Mouse (Mus musculus) thymus, adult 2 months (tissue): ENCODE measurements around the gene Ddb1. TPM values are rescaled to one million over a fixed set of nuclear protein-coding genes. Genes with fewer than 3 reads are reported as not detected.
"Not testable (repeated sequence)": the region's sequence is repeated elsewhere in the genome, so short reads cannot be mapped to it uniquely, and the experiment has no call there.

Experiments used
- DNase-seq: peaks from one replicate; pipeline ENCODE4 v3.0.0; 2021
- H3K27ac ChIP-seq: fragments of 200-500 bp; 2 replicates; pipeline ENCODE4 v1.5.1; 2012; ENCODE audit warnings: low read length, control low read depth; ENCODE audit not compliant: control insufficient read depth, insufficient read depth
- H3K27me3 ChIP-seq: fragments of 200-500 bp; 2 replicates; pipeline ENCODE4 v1.6.1; 2012; ENCODE audit warnings: mild to moderate bottlenecking, low read length, moderate library complexity, mixed read lengths; ENCODE audit not compliant: control insufficient read depth, insufficient read depth
- H3K36me3 ChIP-seq: fragments of 200-500 bp; 2 replicates; pipeline ENCODE4 v1.6.1; 2012; ENCODE audit warnings: mild to moderate bottlenecking, low read length, moderate library complexity; ENCODE audit not compliant: control insufficient read depth, insufficient read depth
- H3K4me1 ChIP-seq: fragments of 200-500 bp; replicated peaks from 2 replicates; pipeline ENCODE4 v1.6.1; 2012; ENCODE audit warnings: low read length; ENCODE audit not compliant: control insufficient read depth, insufficient read depth
- H3K4me3 ChIP-seq: fragments of 200-500 bp; 2 replicates; pipeline ENCODE4 v1.5.1; 2012; ENCODE audit warnings: mild to moderate bottlenecking, low read length, control low read depth, moderate library complexity; ENCODE audit not compliant: control insufficient read depth, insufficient read depth
- CTCF ChIP-seq: fragments of 200-500 bp; IDR thresholded peaks from 2 replicates; pipeline ENCODE4 v1.5.1; 2012; ENCODE audit warnings: mild to moderate bottlenecking, control low read depth, low read length, moderate library complexity, borderline replicate concordance; ENCODE audit not compliant: control insufficient read depth, poor library complexity, insufficient read depth; ENCODE audit errors: extremely low read depth
- POLR2A ChIP-seq: fragments of 200-500 bp; IDR thresholded peaks from 2 replicates; pipeline ENCODE4 v1.6.1; 2012; ENCODE audit warnings: mild to moderate bottlenecking, low read length, control low read depth, moderate library complexity; ENCODE audit not compliant: control insufficient read depth, poor library complexity, insufficient read depth; ENCODE audit errors: extremely low read depth
- WGBS: fragments of 180-500 bp; shearing (Covaris S2); methylation state at CpG from one replicate; pipeline ENCODE4 v1.1.7; 2018; 5-methylcytosine and 5-hydroxymethylcytosine counted together
- polyA plus RNA-seq: library from polyadenylated mRNA; depleted of rRNA; stranded (reverse); fragments of >200 nt; gene quantifications from 2 replicates; pipeline ENCODE4 v1.2.3, GENCODE M21; 2012; rRNA removed

Ddb1 gene
- polyA plus RNA-seq = 154 and 156 TPM in 2 replicates

DNA sequence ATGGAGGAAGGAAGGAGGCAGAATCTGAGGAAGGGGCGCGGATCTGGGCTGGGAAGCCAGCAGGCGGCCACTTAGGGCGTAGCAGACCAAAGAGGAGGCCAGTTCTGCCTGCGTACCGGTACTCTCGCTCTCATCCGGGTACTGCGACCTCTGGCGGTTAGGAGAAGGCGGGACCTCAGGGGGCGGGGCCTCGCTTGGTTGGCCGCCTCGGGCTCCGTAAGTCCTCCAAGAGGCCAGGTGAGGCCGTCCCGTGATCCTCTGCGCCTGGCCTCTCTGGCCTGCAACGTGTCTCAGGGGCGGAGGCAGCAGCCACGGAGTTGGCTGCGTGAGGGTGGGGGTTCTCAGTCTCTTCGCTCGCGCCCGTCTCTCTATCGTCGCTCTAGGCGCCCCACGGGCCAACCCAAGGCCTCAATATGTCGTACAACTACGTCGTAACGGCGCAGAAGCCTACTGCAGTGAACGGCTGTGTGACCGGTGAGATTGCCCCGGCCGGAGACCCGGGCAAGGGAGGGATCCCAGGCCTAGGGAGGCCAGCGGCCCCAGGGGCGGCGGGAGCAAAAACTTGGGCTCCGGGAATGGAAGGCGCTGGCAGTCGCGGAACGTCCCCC lies at the start of gene Ddb1, which contains the start of gene Tkfc:
Gene Ddb1 (plus strand): TSS at position 35 of the 608 bp plus-strand sequence.
Gene Tkfc (minus strand): TSS at position 362 of the 608 bp plus-strand sequence.
- DNase-seq = peak; percentile 99
- peaks cover 26% of the 10 kb centered on the region for H3K4me1 ChIP-seq
- under 1% methylated on average over 49 of the region's 49 CpGs for WGBS
- H3K4me3 ChIP-seq = peak within 1 kb of the TSS; percentile 83
- peak within 1 kb of the TSS; percentile 75 for H3K27ac ChIP-seq
- no peaks in the 10 kb centered on the region for H3K27me3 ChIP-seq
- peak; percentile 61 for TF ChIP-seq CTCF
- peak; percentile 94 for TF ChIP-seq POLR2A
- peaks cover 28% of the 10 kb centered on the region for H3K36me3 ChIP-seq

DNA sequence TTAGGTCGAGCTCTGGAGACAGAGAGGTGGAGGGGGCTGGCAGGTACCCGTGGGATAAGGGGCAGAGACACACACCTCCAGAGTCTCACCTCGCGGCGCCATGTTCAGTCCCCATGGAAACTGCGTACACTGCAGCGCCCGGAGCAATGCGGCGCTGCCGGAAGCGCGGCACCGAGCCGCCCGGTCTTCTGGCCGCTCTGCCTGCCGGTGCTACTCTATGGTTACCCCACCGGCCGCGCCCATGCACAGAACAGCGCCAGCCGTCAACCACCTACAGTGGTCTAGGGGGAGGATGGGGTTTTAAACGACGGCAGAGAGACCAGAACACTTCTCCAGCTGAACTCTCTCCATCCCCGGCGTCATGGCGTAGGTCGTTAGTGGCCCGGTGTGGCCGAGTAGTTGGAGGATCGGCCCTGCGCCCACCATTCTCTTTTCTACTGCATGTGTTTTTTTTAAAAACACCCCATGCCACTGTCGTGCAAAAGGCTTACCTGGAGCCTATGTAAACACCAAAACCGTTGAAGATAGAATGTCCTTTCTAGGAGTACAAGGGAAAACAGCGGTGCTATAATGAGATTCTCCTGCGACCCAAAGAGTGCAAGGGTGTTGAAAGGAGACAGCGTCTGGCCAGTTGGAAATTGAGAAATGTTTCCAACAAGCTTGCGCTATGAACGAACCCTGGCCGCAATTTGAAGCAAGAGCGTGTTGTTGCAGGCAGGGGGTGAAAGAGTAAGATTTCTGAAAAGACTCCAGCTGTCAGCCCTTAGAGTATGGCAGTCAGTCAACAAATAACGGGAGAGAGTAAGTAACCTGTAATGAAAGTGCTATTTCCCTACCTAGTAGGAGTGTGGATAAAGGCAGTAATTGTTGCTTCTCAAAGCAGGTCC lies 49.3 kb upstream of the Ddb1 start, which contains the start of gene Tmem216:
Gene Tmem216 (minus strand): TSS at position 615 of the 887 bp plus-strand sequence.
- TF ChIP-seq CTCF (0 out of 2 replicates have a peak, but pooled peaks have one; percentile 2), POLR2A (peak; percentile 74; the same call in 1 of the 2 replicates)
- peak; percentile 89 for DNase-seq
- no peaks in the 10 kb centered on the region for H3K27me3 ChIP-seq
- peak within 1 kb of the TSS; percentile 74 for H3K4me3 ChIP-seq
- H3K27ac ChIP-seq = peak within 1 kb of the TSS; percentile 71
- H3K4me1 ChIP-seq = peaks cover 6% of the 10 kb centered on the region
- no peaks in the 10 kb centered on the region for H3K36me3 ChIP-seq
- 3% methylated on average over 43 of the region's 43 CpGs for WGBS

DNA sequence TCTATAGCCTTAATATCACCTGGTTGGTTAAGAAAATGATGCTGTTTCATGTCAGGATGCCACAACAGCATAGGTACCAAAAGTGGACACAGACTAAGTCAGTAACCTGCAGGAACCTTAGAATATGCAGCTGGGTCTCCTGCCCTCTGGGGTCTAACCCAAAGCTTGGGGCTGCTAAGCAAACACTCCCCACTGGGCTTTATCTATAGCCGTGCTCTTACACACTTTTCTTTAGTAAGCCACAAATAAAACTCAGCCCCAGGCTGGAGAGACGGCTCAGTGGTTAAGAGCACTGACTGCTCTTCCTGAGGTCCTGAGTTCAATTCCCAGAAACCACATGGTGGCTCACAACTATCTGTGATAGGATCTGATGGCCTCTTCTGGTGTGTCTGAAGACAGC lies 48.1 kb upstream of the Ddb1 start:
- WGBS = 84% methylated on average over 2 of the region's 2 CpGs

GRCm38 (mm10) chr19:10557430-10557829 lies 47.7 kb upstream of the Ddb1 start:
- H3K27me3 ChIP-seq = no peaks in the 10 kb centered on the region
- TF ChIP-seq CTCF (no peak), POLR2A (no peak)
- no peak for DNase-seq
- WGBS = 94% methylated on average over 2 of the region's 2 CpGs
- H3K4me1 ChIP-seq = peaks cover 6% of the 10 kb centered on the region
- H3K4me3 ChIP-seq = no peak overlapping the region
- H3K27ac ChIP-seq = no peak overlapping the region
- no peaks in the 10 kb centered on the region for H3K36me3 ChIP-seq

More for the DNA sequence above, 48.1 kb upstream of the Ddb1 start:
- no peak for DNase-seq
- no peak overlapping the region for H3K4me3 ChIP-seq
- no peaks in the 10 kb centered on the region for H3K36me3 ChIP-seq
- TF ChIP-seq POLR2A (no peak), CTCF (no peak)
- no peaks in the 10 kb centered on the region for H3K27me3 ChIP-seq
- no peak overlapping the region for H3K27ac ChIP-seq
- peaks cover 6% of the 10 kb centered on the region for H3K4me1 ChIP-seq

GRCm38 (mm10) chr19:10557837-10558375 lies 47.2 kb upstream of the Ddb1 start:
- H3K27me3 ChIP-seq, DNase-seq, H3K4me3 ChIP-seq, H3K27ac ChIP-seq, H3K4me1 ChIP-seq, H3K36me3 ChIP-seq: not testable (repeated sequence)
- WGBS = 82% methylated on average over 4 of the region's 4 CpGs

DNA sequence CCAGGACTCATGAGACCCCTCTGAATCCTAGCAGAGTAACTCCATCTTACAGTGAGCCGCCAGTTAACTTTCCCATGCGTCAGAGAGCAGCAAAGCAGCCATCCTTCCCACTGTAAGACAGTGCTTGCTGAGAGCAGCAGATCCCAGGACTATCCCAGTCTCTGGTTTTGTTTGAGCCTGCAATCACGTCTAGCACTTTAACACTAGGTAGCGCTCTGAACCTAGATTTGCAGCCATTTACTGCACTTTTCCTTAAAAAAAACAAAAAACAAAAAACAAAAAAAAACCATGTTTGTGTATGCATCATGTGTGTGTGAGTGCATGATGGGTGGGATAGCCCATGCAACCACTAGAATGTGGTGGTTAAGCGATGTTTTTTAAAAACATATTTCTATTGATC lies 45.0 kb upstream of the Ddb1 start:
- H3K27ac ChIP-seq = no peak overlapping the region
- no peaks in the 10 kb centered on the region for H3K27me3 ChIP-seq
- no peaks in the 10 kb centered on the region for H3K36me3 ChIP-seq
- 70% methylated on average over 5 of the region's 5 CpGs for WGBS
- no peak for DNase-seq
- H3K4me1 ChIP-seq = peaks cover 6% of the 10 kb centered on the region
- TF ChIP-seq POLR2A = no peak
- no peak for TF ChIP-seq CTCF
- H3K4me3 ChIP-seq = no peak overlapping the region

GRCm38 (mm10) chr19:10561558-10562314 lies 43.4 kb upstream of the Ddb1 start:
- H3K36me3 ChIP-seq = no peaks in the 10 kb centered on the region
- no peaks in the 10 kb centered on the region; the same call in 1 of the 2 replicates for H3K4me1 ChIP-seq
- DNase-seq = no peak
- TF ChIP-seq CTCF (no peak), POLR2A (no peak)
- H3K27me3 ChIP-seq = no peaks in the 10 kb centered on the region
- WGBS = 87% methylated on average over 6 of the region's 6 CpGs
- no peak overlapping the region for H3K4me3 ChIP-seq
- no peak overlapping the region for H3K27ac ChIP-seq
